Mouse (Mus musculus): ENCODE measurements around the gene Jmjd6. TPM values are rescaled to one million over a fixed set of nuclear protein-coding genes. Genes with fewer than 3 reads are reported as not detected.

The Jmjd6 gene
- polyA plus RNA-seq (2012; rRNA removed), result 27.9 and 32.5 TPM in 2 replicates

DNA sequence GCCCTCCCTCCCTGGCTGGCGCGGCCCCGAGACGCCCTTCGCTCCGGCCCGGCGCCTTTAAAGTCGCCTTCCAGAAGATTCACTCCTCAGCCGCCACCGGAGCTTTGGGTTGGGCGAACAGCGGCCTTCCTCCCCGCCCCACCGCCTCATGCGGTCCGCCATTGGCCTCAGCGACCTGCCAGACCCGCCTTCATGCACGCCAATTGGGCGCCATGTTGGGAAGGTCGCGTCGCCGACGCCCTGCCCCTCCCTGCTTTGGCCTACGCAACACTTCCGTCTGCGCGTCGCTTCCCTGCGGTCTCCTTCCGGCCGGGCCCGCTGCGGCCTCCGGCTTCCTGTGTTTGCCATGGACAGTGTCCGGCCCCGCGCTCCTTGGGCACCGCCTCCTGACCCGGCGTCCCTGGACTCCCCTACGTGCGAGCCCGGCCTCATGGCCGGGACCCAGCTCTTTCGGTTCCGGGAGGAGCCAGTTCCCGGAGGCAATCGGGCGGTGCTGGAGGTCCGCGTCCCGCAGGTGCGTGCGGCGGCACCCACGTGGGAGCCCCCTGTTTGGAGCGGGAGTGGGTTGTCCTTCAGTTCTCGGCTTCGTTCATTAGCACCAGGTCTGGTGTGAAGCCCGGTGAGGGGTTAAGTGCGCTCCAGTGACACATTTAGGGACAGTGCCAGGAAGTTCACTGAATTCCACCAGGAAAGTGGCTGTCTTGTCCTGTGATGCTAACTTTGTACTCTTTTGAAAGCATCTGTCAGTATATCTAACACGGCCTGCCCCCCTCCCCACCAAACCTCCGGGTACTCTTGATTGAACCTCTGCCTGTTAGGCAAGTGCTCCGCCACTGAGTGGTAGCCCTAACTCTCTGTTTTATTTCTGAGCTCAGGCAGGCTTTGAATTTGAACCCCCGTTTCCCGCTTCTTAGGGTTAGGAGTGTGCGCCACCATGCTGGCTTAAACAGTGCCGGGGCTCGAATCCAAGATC, at the start of gene Jmjd6, which contains the start of gene Mettl23:
Gene Jmjd6 (minus strand): TSS at position 189 of the 973 bp plus-strand sequence.
Gene Mettl23 (plus strand): TSS at position 18 of the 973 bp plus-strand sequence.
- DNase-seq (ENCODE audit: low read depth), result no peak

GRCm38 (mm10) chr11:116887136-116887535, 43.9 kb upstream of the Jmjd6 start:
- DNase-seq (ENCODE audit: low read depth), result no peak

DNA sequence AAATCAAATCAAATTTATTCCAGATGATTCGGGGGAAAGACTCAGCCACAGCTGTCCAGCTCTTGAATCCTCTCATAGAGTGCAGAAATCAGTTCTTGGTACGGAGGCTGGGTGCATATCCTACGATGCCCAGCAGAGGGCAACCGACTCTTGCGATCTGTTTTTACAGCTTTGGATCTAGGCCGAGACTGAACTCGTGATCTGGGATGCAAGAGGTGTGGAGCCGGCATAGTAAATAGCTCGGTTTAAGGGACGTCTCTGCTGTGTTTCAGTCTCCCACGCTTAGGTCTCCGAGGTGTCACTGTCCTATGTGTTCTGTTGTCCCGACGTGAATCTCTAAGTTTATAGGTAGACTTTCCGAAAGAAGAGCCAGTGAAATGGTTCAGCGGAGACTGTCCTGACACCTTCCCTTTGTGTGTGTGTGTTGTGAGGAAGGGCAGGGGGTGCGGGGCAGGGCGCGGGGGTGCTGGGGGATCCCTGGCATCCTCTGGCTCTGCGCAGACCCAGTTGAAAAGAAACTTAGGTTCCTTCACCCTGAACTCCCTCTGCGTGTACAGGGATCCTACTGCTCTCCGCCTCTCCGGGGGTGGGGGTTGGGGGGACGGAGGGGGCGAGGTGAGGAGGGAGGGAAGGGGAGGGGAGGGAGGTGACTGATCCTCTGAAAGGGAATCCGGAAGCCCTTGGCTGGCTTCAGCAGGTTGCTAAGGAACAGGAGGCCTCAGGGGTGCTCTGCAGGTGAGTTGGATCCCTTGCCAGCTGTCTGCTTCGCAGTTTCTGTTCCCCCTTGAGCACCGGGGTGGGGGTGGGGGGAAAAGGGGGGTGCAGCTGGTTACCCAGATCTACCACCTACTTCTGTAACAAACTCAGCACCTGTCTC, 42.3 kb upstream of the Jmjd6 start:
- no peak for DNase-seq (ENCODE audit: low read depth)

DNA sequence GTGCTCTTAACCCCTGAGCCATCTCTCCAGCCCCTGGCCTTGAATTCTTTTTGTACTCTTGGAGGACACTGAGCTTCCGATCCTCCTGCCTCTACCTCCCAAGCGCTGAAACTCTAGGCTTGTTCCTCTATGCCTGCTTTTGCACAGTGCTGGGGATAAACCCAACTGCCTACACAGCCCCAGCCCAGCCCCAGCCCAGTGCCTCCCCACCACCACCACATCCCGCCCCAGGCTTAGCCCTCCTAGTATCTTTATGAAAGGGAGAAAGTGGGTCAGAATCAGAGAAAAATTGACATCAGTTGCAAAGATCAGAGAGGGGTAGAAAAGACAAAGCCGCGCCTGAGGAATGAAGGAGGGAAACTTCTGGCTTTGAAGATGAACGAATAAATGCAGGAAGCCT, 40.8 kb upstream of the Jmjd6 start:
- no peak for DNase-seq (ENCODE audit: low read depth)

GRCm38 (mm10) chr11:116882446-116882845, 39.2 kb upstream of the Jmjd6 start:
- DNase-seq (ENCODE audit: low read depth), result no peak

DNA sequence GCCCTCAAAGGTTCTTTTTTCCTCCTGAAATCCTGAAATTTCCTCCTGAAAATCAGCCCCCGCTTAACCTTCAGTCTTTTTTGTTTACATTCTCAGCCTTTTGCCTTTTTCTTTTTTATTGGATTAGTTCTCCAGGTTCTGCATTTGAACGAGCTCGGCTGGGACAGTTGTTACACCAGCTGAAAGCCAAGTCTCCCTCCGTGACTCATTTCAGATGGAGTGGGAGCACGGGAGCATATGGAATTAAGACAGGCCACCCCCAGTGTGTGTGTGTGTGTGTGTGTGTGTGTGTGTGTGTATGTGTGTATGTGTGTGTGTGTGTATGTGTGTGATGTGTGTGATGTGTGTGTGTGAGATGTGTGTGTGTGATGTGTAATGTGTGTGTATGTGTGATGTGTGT, 38.2 kb upstream of the Jmjd6 start:
- no peak for DNase-seq (ENCODE audit: low read depth)

GRCm38 (mm10) chr11:116880839-116881238, 37.6 kb upstream of the Jmjd6 start:
- DNase-seq (ENCODE audit: low read depth), result no peak

- DNase-seq (ENCODE audit: low read depth), result no peak
Observed at GRCm38 (mm10) chr11:116878454-116878853, 35.2 kb upstream of the Jmjd6 start.

DNA sequence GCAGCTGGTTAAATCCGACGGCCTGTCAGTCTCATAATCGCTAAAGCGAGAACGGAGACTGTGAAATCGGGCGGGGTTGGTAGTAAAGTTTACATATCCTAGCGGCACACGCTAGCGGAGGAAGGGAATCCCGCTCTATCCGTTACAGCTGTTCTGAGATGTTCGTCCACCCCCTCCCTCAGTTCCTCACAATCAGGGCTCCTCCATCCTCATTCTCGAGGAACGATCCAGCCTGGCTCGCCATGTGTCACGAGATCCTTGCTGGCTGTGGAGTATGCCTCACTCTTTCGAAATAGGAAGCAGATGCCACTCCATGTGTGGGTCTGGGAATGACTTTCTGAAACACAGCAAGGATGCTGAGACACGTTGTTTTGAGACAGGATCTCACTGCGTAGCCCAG, 30.7 kb upstream of the Jmjd6 start:
- DNase-seq (ENCODE audit: low read depth), result no peak

DNA sequence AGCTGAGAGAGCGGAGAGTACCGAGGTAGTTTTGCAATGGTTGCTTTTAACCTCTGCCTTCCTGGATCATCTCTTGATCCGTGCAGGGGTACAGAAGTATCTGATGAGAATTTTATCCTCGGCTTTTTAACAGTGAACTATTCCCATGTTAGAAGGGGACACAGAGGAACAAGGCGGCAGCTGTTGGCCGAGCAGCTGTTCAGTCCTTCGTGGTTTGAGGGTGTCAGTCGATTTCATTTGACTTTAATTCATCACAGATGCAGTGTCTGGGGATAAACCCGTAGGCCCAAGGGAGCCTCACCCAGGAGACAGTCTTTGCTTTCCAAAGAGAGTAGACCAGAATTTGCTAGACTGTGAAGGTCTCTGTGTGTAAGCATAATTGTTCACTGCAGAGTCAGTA, 28.3 kb upstream of the Jmjd6 start:
- no peak for DNase-seq (ENCODE audit: low read depth)

DNA sequence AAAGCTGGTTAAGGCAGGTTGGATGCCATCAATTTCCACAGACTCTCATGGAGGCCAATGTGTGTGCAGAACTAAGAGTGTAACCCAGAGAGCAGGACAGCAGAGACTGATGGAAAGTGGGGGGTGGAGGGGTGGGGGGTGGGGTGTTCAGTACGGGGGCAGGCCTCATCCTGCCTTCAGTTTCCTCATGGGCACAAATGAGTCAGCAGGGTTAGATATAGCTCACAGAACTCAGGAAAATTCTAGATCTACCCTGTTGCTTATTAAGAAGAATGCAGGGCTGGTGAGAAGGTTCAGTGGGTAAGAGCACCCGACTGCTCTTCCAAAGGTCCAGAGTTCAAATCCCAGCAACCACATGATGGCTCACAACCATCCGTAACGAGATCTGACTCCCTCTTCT, 26.4 kb upstream of the Jmjd6 start:
- DNase-seq (ENCODE audit: low read depth), result no peak

DNA sequence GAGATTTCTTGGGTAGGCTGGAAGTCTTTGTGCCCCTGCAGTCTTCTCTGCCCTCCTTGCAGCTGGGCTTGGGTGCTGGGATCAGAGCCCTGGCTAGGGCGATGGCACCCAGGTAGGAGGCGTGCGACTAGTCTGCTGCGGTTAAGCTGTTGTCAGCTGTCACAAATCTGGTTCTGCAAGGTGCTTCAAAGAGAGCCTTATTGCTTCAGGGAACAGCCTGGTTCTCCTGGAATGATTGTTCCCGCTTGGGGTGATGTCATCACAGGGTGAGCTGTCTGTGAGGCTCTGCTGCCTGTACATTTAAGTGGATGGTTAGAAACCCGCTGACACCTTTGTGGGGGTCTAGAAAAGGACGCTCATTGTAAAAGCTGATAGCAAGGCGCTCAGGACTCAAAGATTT, 26.0 kb upstream of the Jmjd6 start:
- DNase-seq (ENCODE audit: low read depth), result peak; percentile 81

DNA sequence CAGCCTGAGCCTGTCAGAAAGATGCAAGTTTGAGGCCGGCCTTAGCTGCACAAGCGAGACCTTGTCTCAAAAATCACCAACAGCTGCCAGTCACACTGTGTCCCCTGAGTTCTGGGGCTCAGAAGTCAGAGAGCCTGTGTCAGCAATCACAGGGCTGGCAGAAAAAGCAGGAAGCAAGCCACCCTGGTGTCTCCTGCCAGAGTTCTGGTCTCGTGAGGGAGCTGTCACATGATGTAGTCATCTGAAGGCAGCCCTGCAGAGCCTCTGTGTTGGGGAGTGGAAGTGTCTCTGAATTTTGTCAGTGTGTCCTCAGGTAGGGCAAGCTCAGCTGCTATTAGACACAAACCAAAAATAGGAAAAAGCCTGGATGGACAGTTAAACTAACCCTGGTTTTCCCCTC, 24.9 kb upstream of the Jmjd6 start:
- DNase-seq (ENCODE audit: low read depth), result no peak

DNA sequence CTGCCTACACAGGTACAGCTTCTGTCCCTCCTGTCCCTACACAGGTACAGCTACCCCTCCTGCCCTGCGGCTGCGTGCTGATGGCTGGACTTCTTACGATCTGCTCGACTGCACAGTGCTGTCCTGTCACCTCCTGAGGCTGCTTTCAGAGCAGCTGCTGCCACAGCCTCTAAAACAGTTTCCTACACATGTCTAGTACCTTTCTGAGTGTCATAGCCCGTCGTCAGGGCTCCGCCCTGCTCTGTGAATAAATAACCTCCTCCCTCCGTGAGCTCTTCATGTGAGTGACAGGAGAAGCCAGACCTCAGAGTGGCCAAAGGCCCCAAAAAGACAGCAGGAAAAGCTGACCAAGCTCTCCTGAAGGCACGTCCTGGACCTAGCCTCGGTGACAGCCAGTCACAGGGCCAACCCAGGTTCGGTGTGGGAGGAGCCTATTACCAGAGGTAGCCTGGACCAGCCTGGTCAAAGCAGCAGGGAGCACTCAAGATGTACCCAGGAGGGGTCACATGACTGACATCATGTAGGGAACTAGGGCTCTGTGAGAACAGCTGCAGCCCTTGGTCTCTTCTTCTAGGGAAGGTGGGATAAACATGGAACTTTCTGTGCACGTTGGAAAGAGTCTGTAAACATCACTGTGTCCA, 22.8 kb upstream of the Jmjd6 start:
- no peak for DNase-seq (ENCODE audit: low read depth)

DNA sequence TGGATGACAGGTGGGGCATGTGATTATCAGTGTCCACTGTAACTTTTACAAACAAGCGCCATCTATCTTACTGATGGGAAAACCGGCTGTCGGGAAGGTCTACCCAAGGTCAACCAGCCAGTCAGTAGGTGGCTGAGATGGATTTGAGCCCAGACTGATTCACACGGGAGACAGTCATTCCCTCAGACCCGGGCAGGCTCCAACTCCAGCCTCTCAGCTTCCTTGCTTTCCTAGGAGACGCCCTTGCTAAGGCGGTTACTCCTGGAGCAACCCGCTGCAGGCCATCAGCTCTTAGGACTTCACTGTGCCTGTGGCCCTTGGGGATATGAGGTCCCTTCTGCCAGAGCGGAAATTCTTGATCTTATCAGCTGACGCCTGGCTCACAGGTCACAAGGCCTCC, 21.2 kb upstream of the Jmjd6 start:
- no peak for DNase-seq (ENCODE audit: low read depth)

- no peak for DNase-seq (ENCODE audit: low read depth)
Observed at GRCm38 (mm10) chr11:116857183-116857850, 14.1 kb upstream of the Jmjd6 start.

DNA sequence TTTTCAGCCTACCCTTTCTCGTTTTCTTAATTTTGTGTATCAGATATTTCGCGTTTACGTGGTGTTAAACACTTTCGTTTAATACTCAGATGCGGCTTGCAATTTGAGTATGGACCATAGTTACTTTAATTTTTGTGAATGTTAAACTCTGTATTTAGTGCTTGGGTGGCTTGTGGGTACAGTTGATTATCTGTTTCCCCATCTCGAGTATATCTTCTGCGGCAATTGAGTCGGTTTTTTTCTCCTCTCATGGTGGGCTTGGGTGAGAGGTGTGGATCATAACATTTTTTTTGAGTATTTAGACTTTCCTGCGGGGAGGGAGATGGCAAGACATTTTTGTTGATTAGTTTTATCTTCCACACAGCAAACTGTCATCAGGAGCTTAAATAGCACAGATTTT, 11.0 kb upstream of the Jmjd6 start:
- DNase-seq (ENCODE audit: low read depth), result no peak

DNA sequence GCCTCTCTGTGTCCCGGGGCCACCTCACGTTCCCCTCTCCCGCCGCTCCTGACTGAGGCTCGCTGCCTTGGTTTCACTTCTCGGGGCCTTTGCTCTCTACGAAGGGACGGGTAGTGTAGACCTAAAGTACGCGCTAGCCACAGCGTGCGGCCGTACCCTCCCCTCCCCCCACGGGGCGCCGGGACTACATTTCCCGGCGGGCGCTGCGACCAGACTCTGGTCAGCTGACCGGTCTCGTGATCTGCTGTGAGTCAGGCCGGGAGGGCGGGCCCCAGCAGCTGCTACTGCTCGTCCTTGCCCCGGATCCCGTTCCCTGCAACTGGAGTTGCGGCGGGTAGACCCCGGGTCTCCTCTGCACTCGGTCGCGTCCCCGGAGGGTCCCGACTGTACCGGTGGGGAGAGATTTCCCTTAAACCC, 10.3 kb upstream of the Jmjd6 start:
- DNase-seq (ENCODE audit: low read depth), result no peak

- no peak for DNase-seq (ENCODE audit: low read depth)
Observed at GRCm38 (mm10) chr11:116852891-116853511, 9.8 kb upstream of the Jmjd6 start, which contains the start of gene Srsf2. Gene Srsf2, minus strand, starts transcription at chr11:116853094.

- no peak for DNase-seq (ENCODE audit: low read depth)
Observed at GRCm38 (mm10) chr11:116852291-116852890, 9.1 kb upstream of the Jmjd6 start, which contains the start of gene Mfsd11. Gene Mfsd11, plus strand, starts transcription at chr11:116852440.

Data from gonadal fat pad, adult 2 months (tissue).